Mouse (Mus musculus) forebrain, embryonic 10.5 days (tissue): Measurements from ENCODE around the gene Cdc6. TPM values are rescaled to one million over a fixed set of nuclear protein-coding genes. Genes with fewer than 3 reads are reported as not detected.
A peak's percentile ranks its signal among the peaks of the same experiment; 100 is the strongest.

Experiments used
- DNase-seq: peaks from one replicate; pipeline ENCODE4 v3.0.0-alpha.2; 2017; ENCODE audit warnings: low spot score; ENCODE audit errors: extremely low spot score
- H3K27ac ChIP-seq: fragments of 300-500 bp; sonication (generic); 2 replicates; pipeline ENCODE4 v1.5.1; 2016; ENCODE audit warnings: mild to moderate bottlenecking
- H3K27me3 ChIP-seq: fragments of 300-500 bp; sonication (generic); 2 replicates; pipeline ENCODE4 v1.6.1; 2016; ENCODE audit warnings: mild to moderate bottlenecking; ENCODE audit not compliant: poor library complexity, severe bottlenecking
- H3K36me3 ChIP-seq: fragments of 300-500 bp; sonication (generic); replicated peaks from 2 replicates; pipeline ENCODE4 v1.6.1; 2016; ENCODE audit warnings: mild to moderate bottlenecking, moderate library complexity
- H3K4me1 ChIP-seq: fragments of 300-500 bp; sonication (generic); 2 replicates; pipeline ENCODE4 v1.6.1; 2016
- H3K4me3 ChIP-seq: fragments of 300-500 bp; sonication (generic); 2 replicates; pipeline ENCODE4 v1.5.1; 2016; ENCODE audit warnings: mild to moderate bottlenecking, moderate library complexity
- H3K9me3 ChIP-seq: fragments of 300-500 bp; sonication (generic); 2 replicates; pipeline ENCODE4 v1.6.1; 2016; ENCODE audit warnings: mild to moderate bottlenecking, moderate library complexity
- WGBS: fragments of 180-500 bp; shearing (Covaris S2); methylation state at CpG from one replicate; pipeline ENCODE4 v1.1.7; 2016; 5-methylcytosine and 5-hydroxymethylcytosine counted together
- polyA plus RNA-seq: library from polyadenylated mRNA; unstranded; fragments of >200 nt; fragmentation: Nextera tagmentation; extraction: Ambion mirVana; gene quantifications from 2 replicates; pipeline ENCODE4 v1.2.1, GENCODE M21; 2016

Cdc6 gene
- polyA plus RNA-seq, 1 experiment from 2014 or later, result 68.7 TPM

DNA sequence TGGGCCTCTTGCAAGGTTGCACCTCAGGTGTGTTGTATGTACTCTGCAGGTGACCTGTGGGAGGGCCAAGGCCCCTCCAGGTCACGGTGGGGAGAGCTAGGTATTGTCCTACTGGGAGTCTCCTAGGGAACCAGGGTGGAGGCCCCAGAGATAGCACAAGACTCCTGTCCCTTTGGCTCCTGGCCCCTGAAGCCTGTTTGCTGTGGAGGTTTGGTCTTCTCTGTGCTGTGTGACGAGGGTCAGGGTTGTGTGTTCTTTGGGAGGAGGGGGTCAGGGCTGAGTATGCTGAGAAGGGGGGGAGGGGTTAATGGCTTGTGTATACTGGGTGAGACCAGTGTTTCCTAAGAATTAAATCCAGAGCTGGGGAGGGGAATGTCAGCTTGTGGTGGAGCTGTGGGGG lies 45.8 kb downstream of the Cdc6 start:
- H3K27ac ChIP-seq, result peak overlapping the region; percentile 84
- peaks cover 75% of the 10 kb centered on the region for H3K4me1 ChIP-seq
- H3K9me3 ChIP-seq, result no peaks in the 10 kb centered on the region
- DNase-seq, result no peak
- H3K4me3 ChIP-seq, result peak overlapping the region; percentile 38; the same call in 1 of the 2 replicates
- H3K27me3 ChIP-seq, result no peaks in the 10 kb centered on the region
- H3K36me3 ChIP-seq, result peaks cover 44% of the 10 kb centered on the region
- 17% methylated on average over 2 of the region's 2 CpGs for WGBS

DNA sequence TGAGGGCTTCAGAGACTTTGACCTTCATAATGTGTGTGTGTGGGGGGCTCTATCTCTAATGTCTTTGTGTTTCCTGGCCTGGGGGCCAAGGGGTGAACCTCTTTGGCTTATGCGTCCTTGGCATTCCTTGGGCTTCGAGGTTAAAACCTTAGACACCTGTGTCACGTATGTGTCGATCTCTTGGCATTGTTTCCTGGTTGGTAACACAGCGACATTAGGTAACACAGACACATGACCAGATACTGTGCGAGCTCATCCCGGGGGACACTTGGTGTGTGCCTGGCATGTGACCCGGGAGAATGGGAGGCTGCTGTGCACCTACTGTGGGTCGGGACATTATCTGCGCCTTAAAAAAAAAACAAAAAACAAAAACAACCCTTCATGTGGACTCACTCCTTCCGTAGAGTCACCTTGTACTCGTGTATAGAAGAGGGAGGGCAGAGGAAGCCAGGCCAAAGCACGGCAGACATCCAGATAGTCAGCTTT lies 46.3 kb downstream of the Cdc6 start:
- Histone ChIP-seq H3K4me3 (peak overlapping the region; percentile 38), H3K9me3 (no peaks in the 10 kb centered on the region), H3K27ac (peak overlapping the region; percentile 84), H3K36me3 (peaks cover 44% of the 10 kb centered on the region), H3K27me3 (no peaks in the 10 kb centered on the region), H3K4me1 (peaks cover 74% of the 10 kb centered on the region)
- 37% methylated on average over 13 of the region's 13 CpGs for WGBS
- no peak for DNase-seq

DNA sequence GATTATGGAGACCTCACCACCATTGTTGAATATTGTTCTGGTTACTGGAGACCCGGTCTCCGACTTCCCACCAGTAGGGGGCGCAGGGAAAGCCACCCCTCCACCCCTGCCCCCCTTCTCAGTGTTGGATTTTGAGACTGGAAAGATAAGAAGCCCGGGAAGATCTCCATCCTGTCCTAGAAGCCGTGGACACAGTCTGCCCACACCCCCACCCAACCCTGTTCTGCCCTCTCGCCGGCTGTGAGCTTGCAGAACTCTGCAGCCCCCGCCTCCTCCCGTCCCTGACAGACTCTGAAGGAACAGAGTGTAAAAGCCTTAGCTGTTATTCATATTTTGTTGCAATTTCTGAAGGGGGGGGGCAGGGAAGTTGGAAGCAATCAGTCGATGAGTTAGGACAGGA lies 46.8 kb downstream of the Cdc6 start:
- Histone ChIP-seq H3K9me3 (no peaks in the 10 kb centered on the region), H3K27me3 (no peaks in the 10 kb centered on the region), H3K27ac (peak overlapping the region; percentile 84), H3K4me1 (peaks cover 75% of the 10 kb centered on the region), H3K36me3 (peaks cover 44% of the 10 kb centered on the region), H3K4me3 (peak overlapping the region; percentile 38)
- WGBS, result 5% methylated on average over 10 of the region's 10 CpGs
- DNase-seq, result peak; percentile 80

- Histone ChIP-seq H3K4me3 (peak overlapping the region; percentile 38), H3K4me1 (peaks cover 75% of the 10 kb centered on the region)
- no peak for DNase-seq
These were observed 47.5 kb downstream of the Cdc6 start for GRCm38 (mm10) chr11:98954801-98955706.

GRCm38 (mm10) chr11:98955707-98956235 lies 48.2 kb downstream of the Cdc6 start:
- Histone ChIP-seq H3K36me3 (peaks cover 34% of the 10 kb centered on the region), H3K27ac (peak overlapping the region; percentile 84), H3K9me3 (no peaks in the 10 kb centered on the region), H3K27me3 (peaks cover 4% of the 10 kb centered on the region; the same call in 1 of the 2 replicates), H3K4me1 (peaks cover 75% of the 10 kb centered on the region), H3K4me3 (peak overlapping the region; percentile 38; the same call in 1 of the 2 replicates)
- DNase-seq, result no peak
- WGBS, result 43% methylated on average over 6 of the region's 7 CpGs

More at GRCm38 (mm10) chr11:98954801-98955706, 47.5 kb downstream of the Cdc6 start:
- Histone ChIP-seq H3K36me3 (peaks cover 41% of the 10 kb centered on the region), H3K9me3 (no peaks in the 10 kb centered on the region), H3K27ac (peak overlapping the region; percentile 84), H3K27me3 (no peaks in the 10 kb centered on the region)
- WGBS, result 14% methylated on average over 15 of the region's 17 CpGs

- DNase-seq, result no peak
- peaks cover 28% of the 10 kb centered on the region for H3K36me3 ChIP-seq
- no peak overlapping the region for H3K27ac ChIP-seq
- no peak overlapping the region for H3K4me3 ChIP-seq
- WGBS, result 84% methylated on average over 10 of the region's 10 CpGs
- H3K27me3 ChIP-seq, result peaks cover 9% of the 10 kb centered on the region
- H3K4me1 ChIP-seq, result peaks cover 75% of the 10 kb centered on the region
- H3K9me3 ChIP-seq, result no peaks in the 10 kb centered on the region
These were observed 48.7 kb downstream of the Cdc6 start for GRCm38 (mm10) chr11:98956340-98956739.

DNA sequence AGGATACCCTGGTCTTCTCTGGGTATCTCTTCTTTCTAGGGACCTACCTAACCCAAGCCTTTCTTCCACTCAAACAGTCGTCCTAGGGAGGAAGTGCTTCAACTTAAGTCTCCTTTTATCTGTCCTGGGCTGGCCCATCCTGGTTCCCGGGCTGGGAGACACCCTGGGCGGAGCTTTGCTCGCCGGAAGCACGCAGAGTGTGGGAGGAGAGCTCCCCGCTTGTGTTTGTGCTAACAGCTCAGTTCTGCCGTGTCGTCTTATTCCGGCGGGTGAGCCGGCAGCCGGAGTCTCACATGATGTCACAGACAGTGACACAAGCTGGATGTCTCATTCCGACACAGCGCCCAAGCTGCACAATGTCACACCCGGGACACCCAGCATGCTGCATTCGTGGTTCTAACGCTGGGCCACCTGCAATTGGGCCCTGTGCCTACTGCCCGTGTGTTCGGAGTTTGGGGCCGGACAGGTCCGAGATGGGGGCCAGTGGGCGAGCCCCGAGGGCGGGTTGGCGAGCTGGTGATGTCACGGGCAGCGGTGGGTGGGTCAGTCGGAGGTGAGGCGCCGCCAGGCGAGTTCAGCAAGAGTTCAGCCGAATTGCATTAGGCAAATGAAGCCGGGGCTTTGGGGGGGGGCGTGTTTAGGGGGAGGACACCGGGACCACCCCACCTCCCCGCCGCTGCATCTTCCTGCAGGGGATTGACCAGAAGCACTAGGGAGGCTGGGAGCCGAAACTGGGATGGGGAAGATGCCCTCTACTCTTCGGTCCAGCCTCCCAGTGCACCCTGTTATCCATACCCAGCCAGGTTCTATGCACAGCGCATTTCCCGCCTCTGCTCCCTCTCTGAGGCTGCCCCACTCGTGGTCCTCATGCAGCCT lies 52.1 kb downstream of the Cdc6 start:
- under 1% methylated on average over 42 of the region's 43 CpGs for WGBS
- peak overlapping the region; percentile 80 for H3K4me3 ChIP-seq
- H3K27ac ChIP-seq, result peak overlapping the region; percentile 87
- no peaks in the 10 kb centered on the region for H3K9me3 ChIP-seq
- H3K27me3 ChIP-seq, result peaks cover 41% of the 10 kb centered on the region
- H3K36me3 ChIP-seq, result peaks cover 16% of the 10 kb centered on the region
- peaks cover 80% of the 10 kb centered on the region for H3K4me1 ChIP-seq
- DNase-seq, result peak; percentile 61

GRCm38 (mm10) chr11:98960313-98960906 lies 52.8 kb downstream of the Cdc6 start:
- no peaks in the 10 kb centered on the region for H3K9me3 ChIP-seq
- peaks cover 45% of the 10 kb centered on the region for H3K27me3 ChIP-seq
- H3K4me3 ChIP-seq, result peak overlapping the region; percentile 80
- DNase-seq, result peak; percentile 77
- WGBS, result under 1% methylated on average over 52 of the region's 53 CpGs
- H3K27ac ChIP-seq, result peak overlapping the region; percentile 87
- H3K36me3 ChIP-seq, result peaks cover 16% of the 10 kb centered on the region
- peaks cover 80% of the 10 kb centered on the region for H3K4me1 ChIP-seq

- 2% methylated on average over 18 of the region's 18 CpGs for WGBS
- Histone ChIP-seq H3K36me3 (peaks cover 16% of the 10 kb centered on the region), H3K4me3 (peak overlapping the region; percentile 80), H3K27me3 (peaks cover 45% of the 10 kb centered on the region), H3K4me1 (peaks cover 80% of the 10 kb centered on the region), H3K9me3 (no peaks in the 10 kb centered on the region), H3K27ac (peak overlapping the region; percentile 87)
- no peak for DNase-seq
These were observed 53.5 kb downstream of the Cdc6 start for GRCm38 (mm10) chr11:98961051-98961592.

DNA sequence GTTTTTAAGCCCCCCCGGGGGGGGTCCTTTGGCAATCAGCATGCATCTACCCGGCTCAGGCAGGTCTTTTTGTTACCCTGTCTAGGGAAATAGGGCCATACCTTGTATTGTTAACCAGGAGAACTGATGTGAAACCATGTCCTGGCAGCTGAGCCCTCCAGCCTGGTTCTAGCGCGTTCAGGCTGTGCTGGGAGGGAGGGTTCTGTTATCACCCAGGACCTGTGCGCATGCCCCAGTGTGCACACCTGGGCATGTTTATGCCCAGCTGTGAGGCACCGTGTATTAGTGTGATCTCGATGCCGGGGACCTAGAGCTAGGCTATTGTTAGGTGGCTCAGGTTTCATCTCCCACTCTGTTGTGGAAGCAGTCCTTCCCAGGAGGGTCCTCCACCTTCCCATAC lies 54.2 kb downstream of the Cdc6 start:
- DNase-seq, result no peak
- Histone ChIP-seq H3K4me1 (peaks cover 82% of the 10 kb centered on the region), H3K9me3 (no peaks in the 10 kb centered on the region), H3K27ac (peak overlapping the region; percentile 87; the same call in 1 of the 2 replicates), H3K4me3 (peak overlapping the region; percentile 80), H3K36me3 (peaks cover 14% of the 10 kb centered on the region), H3K27me3 (peaks cover 49% of the 10 kb centered on the region)
- 7% methylated on average over 8 of the region's 8 CpGs for WGBS

- no peak for DNase-seq
- peak overlapping the region; percentile 80 for H3K4me3 ChIP-seq
- H3K4me1 ChIP-seq, result peaks cover 90% of the 10 kb centered on the region
- H3K27me3 ChIP-seq, result peaks cover 54% of the 10 kb centered on the region
- 3% methylated on average over 12 of the region's 12 CpGs for WGBS
- peak overlapping the region; percentile 84 for H3K27ac ChIP-seq
- no peaks in the 10 kb centered on the region for H3K9me3 ChIP-seq
- H3K36me3 ChIP-seq, result peaks cover 15% of the 10 kb centered on the region
These were observed 55.0 kb downstream of the Cdc6 start for GRCm38 (mm10) chr11:98962421-98963095.
